Mouse (Mus musculus) G1E (cell line): ENCODE data around the gene 1700067K01Rik. TPM values are rescaled to one million over a fixed set of nuclear protein-coding genes. Genes with fewer than 3 reads are reported as not detected.
"Not testable (repeated sequence)": the region's sequence is repeated elsewhere in the genome, so short reads cannot be mapped to it uniquely, and the experiment has no call there.

Experiments used
- ATAC-seq: 2 replicates; pipeline ENCODE4 v1.8.0; 2016; ENCODE audit warnings: mild to moderate bottlenecking; ENCODE audit not compliant: insufficient number of reproducible peaks, poor library complexity, low FRiP score, severe bottlenecking; ENCODE audit errors: extremely low read depth
- DNase-seq: peaks from one replicate; pipeline ENCODE4 v3.0.0; 2012; ENCODE audit warnings: low spot score
- H3K27me3 ChIP-seq: 2 replicates; pipeline ENCODE4 v1.6.1; 2012; ENCODE audit warnings: mild to moderate bottlenecking, low read length, inconsistent platforms; ENCODE audit not compliant: insufficient read depth
- H3K36me3 ChIP-seq: replicated peaks from 2 replicates; pipeline ENCODE3; 2012; ENCODE audit warnings: mild to moderate bottlenecking, inconsistent platforms
- H3K4me1 ChIP-seq: 2 replicates; pipeline ENCODE4 v1.6.1; 2012; ENCODE audit warnings: low read depth, low read length, inconsistent platforms, mixed read lengths; ENCODE audit not compliant: insufficient read depth
- H3K4me3 ChIP-seq: 2 replicates; pipeline ENCODE4 v1.5.1; 2012; ENCODE audit warnings: low read depth, mild to moderate bottlenecking, inconsistent platforms, low read length, moderate library complexity, mixed read lengths
- H3K9me3 ChIP-seq: replicated peaks from 2 replicates; pipeline ENCODE4 v1.6.1; 2012; ENCODE audit warnings: inconsistent platforms
- CTCF ChIP-seq: IDR thresholded peaks from 2 replicates; pipeline ENCODE4 v1.5.1; 2012; ENCODE audit warnings: low read depth, low read length, inconsistent platforms, mixed read lengths
- GATA1 ChIP-seq: IDR thresholded peaks from 2 replicates; pipeline ENCODE4 v1.6.1; 2012; ENCODE audit warnings: borderline replicate concordance, low read length, inconsistent platforms, mixed read lengths
- GATA2 ChIP-seq: IDR thresholded peaks from 2 replicates; pipeline ENCODE4 v1.6.1; 2012; ENCODE audit warnings: low read depth, low read length, inconsistent platforms, borderline replicate concordance
- POLR2AphosphoS5 ChIP-seq: IDR thresholded peaks from 2 replicates; pipeline ENCODE4 v1.6.1; 2012; ENCODE audit warnings: low read depth, low read length, inconsistent platforms; ENCODE audit not compliant: insufficient replicate concordance
- TAL1 ChIP-seq: conservative IDR thresholded peaks from 2 replicates; pipeline ENCODE4 v1.6.1; 2012; ENCODE audit warnings: low read depth, low read length, inconsistent platforms, mixed read lengths
- polyA plus RNA-seq: library from polyadenylated mRNA; stranded (reverse); fragments of >175 nt; gene quantifications from 2 replicates; pipeline ENCODE4 v1.2.3, GENCODE M21; 2012
- total RNA-seq, 2 experiments: library from RNA; stranded (forward) in 1 of 2; stranded (reverse) in 1 of 2; fragments of 200-1000 nt in 1 of 2; fragments of >200 nt in 1 of 2; fragmentation: Nextera tagmentation in 1 of 2; gene quantifications; 2 replicates each; pipeline ENCODE4 v1.2.3; 2014 to 2017

1700067K01Rik gene
- total and polyA plus RNA-seq, 3 experiments, result 0.82 to 0.92 TPM; not detected in 1

DNA sequence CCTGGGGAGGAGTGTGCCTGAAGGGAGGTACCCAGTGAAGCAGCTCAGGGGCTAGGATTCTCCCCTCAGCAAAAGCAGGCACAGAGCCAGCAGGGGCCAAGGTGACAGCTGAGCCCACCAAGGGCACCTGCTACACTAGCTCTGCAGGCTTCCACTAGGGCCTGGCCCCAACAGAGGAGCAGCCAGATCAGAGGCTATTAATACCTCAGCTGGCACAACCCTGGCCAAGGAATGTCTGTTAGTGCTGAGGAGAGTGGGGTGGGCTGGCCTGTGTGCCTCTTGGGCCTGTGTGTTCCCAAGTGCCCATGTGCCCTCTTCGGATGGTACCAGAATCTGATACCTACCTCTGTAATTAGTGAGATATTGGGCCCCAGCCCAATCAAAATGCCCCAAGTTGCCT, 21.1 kb upstream of the 1700067K01Rik start:
- Histone ChIP-seq H3K9me3 (no peaks in the 10 kb centered on the region), H3K36me3 (peaks cover 84% of the 10 kb centered on the region), H3K4me1 (peaks cover 18% of the 10 kb centered on the region), H3K4me3 (no peak overlapping the region), H3K27me3 (no peaks in the 10 kb centered on the region)
- DNase-seq (no peak), ATAC-seq (no peak)
- TF ChIP-seq TAL1 (no peak), CTCF (no peak), GATA2 (no peak), GATA1 (no peak), POLR2AphosphoS5 (no peak)

DNA sequence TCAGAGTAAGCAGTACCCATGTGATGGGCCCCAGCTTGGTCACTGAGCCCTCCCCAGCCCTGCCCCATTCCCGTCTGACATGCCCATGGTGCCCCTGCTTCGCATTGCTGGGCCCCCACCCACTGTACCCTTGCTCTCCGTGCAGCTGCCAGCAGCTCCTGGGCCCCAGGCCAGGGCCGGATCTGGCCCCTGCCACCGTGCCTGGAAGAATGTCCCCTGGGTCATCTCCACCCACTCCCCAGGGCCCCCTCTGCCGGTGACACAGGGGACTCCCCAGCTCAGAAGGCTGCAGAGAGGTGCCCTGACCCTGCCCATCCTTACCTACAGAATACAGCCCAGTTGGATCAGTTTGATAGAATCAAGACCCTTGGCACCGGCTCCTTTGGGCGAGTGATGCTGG, 20.5 kb upstream of the 1700067K01Rik start:
- TF ChIP-seq TAL1, result no peak
- DNase-seq (no peak), ATAC-seq (no peak)
- Histone ChIP-seq H3K27me3 (no peaks in the 10 kb centered on the region), H3K4me1 (peaks cover 18% of the 10 kb centered on the region), H3K36me3 (peaks cover 89% of the 10 kb centered on the region), H3K4me3 (no peak overlapping the region), H3K9me3 (no peaks in the 10 kb centered on the region)

DNA sequence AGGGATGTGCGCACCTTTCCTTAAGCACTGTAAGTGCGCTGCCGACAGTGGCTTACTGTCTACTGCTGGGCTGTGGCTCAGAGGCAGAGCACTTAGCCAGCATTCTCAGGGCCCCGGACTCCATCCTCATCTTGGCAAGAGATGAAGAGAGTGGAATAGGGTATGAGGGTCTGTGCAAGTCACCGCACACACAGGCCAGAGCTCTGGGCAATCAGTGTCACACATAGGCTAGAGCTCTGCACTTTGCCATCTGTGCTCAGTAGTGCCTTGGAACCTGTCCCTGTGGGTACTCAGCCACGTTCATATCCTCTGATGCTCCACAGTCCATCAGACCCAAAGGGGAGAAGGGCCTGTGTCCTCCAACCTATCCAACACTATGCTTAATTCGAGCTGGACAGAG, 19.8 kb upstream of the 1700067K01Rik start:
- H3K9me3 ChIP-seq, result no peaks in the 10 kb centered on the region
- TF ChIP-seq POLR2AphosphoS5 (no peak), TAL1 (no peak), CTCF (no peak), GATA1 (no peak), GATA2 (no peak)
- ATAC-seq, result no peak
- no peak for DNase-seq
- H3K36me3 ChIP-seq, result peaks cover 89% of the 10 kb centered on the region
- no peak overlapping the region for H3K4me3 ChIP-seq
- H3K4me1 ChIP-seq, result peaks cover 18% of the 10 kb centered on the region
- H3K27me3 ChIP-seq, result no peaks in the 10 kb centered on the region

DNA sequence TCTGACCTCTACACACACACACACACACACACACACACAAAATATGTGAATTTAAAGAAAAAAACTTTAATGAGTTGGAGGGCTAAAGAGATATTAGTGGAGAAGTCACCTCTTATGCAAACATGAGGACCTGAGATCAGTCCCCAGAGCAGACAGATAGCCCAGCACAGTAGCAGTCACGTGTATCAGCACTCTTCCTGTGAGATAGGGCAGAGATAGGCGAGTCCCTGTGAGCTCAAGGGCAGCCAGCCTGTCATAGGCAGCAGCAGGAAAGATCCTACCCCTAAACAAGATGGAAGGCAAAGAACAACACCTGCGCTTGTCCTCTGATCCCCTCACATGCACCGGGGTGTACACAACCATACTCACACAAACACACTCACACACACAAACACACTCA, 18.9 kb upstream of the 1700067K01Rik start:
- Histone ChIP-seq H3K27me3 (no peaks in the 10 kb centered on the region), H3K36me3 (peaks cover 88% of the 10 kb centered on the region), H3K4me3 (no peak overlapping the region), H3K4me1 (peaks cover 10% of the 10 kb centered on the region), H3K9me3 (no peaks in the 10 kb centered on the region)
- DNase-seq, result no peak
- no peak for ATAC-seq
- TF ChIP-seq GATA2, result no peak

DNA sequence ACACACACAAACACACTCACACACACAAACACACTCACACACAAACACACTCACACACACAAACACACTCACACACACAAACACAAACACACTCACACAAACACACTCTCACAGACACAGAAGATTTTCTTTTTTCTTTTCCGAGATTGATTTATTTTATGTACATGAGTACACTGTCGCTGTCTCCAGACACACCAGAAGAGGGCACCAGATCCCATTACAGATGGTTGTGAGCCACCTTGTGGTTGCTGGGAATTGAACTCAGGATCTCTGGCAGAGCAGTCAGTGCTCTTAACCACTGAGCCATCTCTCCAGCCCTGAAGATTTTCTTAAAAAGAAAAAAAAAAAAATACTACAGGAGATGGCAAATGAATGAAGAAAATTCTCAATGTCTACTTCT, 18.1 kb upstream of the 1700067K01Rik start:
- not testable (repeated sequence) for DNase-seq, H3K27me3 ChIP-seq, H3K4me3 ChIP-seq, H3K9me3 ChIP-seq, ATAC-seq, H3K4me1 ChIP-seq
- peaks cover 88% of the 10 kb centered on the region for H3K36me3 ChIP-seq

DNA sequence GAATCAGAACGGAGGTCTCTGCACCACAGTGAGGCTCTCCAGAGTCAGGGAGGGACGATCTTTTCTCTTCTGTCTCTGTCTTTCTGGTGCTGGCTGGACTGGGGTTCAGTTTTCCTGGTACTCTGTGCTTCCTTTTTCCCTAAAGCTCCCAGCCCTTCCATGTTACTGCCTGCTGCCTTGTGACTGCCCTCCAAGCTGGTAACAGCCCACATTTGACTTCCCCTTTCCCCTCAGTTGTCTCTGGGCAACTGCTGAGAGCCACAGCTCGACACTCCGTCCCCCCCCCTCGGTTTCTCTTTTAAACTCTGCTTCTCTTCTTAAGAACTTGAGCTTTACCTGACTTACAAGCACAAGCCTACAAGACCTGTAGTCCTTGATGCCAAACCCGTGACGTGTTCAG, 12.1 kb upstream of the 1700067K01Rik start:
- no peaks in the 10 kb centered on the region for H3K9me3 ChIP-seq
- no peaks in the 10 kb centered on the region for H3K27me3 ChIP-seq
- H3K4me1 ChIP-seq, result peaks cover 31% of the 10 kb centered on the region
- H3K36me3 ChIP-seq, result peaks cover 81% of the 10 kb centered on the region
- 0 out of 2 replicates have a peak, but pooled peaks have one; percentile 34 for ATAC-seq
- TF ChIP-seq GATA1, result no peak
- TF ChIP-seq TAL1, result no peak
- TF ChIP-seq GATA2, result no peak
- no peak for TF ChIP-seq POLR2AphosphoS5
- TF ChIP-seq CTCF, result no peak
- peak; percentile 58 for DNase-seq
- H3K4me3 ChIP-seq, result no peak overlapping the region

DNA sequence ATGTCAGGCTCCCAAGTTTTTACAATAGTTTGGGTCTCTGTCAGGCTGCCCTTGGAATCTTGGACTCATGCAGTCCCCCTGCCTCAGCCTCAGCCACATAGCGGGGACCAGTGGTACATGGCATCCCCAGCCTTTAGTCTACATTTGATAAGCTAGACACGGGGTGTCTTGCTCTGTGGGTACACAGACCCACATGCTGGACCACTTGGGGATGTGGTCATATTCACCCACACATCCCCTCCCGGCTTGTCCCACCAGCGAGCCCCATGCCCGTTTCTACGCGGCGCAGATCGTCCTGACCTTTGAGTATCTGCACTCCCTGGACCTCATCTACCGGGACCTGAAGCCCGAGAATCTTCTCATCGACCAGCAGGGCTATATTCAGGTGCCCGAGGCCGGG, 11.1 kb upstream of the 1700067K01Rik start:
- H3K36me3 ChIP-seq, result peaks cover 81% of the 10 kb centered on the region
- TF ChIP-seq GATA1 (no peak), POLR2AphosphoS5 (no peak), TAL1 (no peak), CTCF (no peak), GATA2 (no peak)
- peaks cover 38% of the 10 kb centered on the region for H3K4me1 ChIP-seq
- ATAC-seq (no peak), DNase-seq (no peak)
- H3K27me3 ChIP-seq, result no peaks in the 10 kb centered on the region
- H3K9me3 ChIP-seq, result no peaks in the 10 kb centered on the region
- no peak overlapping the region for H3K4me3 ChIP-seq

DNA sequence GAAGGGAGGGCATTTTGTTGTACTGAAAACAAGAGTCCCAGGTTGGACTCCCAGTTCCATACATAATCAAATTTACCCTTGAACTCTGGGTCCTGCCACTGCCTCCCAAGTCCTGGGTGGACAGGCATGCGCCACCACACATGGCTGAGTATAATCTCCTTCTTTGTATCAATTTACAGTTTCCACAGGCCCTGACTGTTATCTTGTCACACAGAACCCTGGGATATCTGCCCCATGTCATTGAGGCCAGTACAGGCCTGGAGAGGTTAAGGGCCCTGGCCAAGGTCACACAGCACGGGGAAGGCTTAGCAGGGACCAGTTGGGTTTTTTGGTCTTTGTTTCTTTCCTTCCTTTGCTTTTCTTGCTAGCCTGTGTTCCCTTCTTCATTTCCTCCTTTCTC, 8.8 kb upstream of the 1700067K01Rik start:
- DNase-seq (no peak), ATAC-seq (no peak)
- no peak for TF ChIP-seq CTCF
- no peak for TF ChIP-seq POLR2AphosphoS5
- TF ChIP-seq TAL1, result no peak
- no peak for TF ChIP-seq GATA1
- TF ChIP-seq GATA2, result no peak
- peaks cover 47% of the 10 kb centered on the region for H3K4me1 ChIP-seq
- H3K9me3 ChIP-seq, result no peaks in the 10 kb centered on the region
- no peak overlapping the region for H3K4me3 ChIP-seq
- H3K36me3 ChIP-seq, result peaks cover 68% of the 10 kb centered on the region
- H3K27me3 ChIP-seq, result no peaks in the 10 kb centered on the region
